ENCODE assay signal across 8 mouse cellular contexts in the genomic region with DNA sequence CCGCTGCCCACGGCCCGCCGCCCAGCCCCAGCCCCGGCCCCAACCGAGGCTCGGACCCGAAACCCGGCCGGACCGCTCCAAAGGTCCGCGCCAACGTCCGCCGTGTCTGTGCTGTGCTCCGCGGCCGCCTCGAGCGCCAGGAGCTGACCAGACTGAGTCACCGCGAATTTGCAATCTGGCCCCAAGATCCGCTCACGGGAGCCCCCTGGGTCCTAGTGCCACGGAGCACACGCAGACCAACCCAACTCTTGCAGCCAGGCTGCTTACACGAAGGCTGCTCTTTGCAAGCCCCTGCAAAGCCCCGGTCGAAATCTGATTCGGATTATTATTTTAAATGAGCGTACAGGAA. TPM values are rescaled to one million over a fixed set of nuclear protein-coding genes. Genes with fewer than 3 reads are reported as not detected.
DNase-seq lines count a peak whose midpoint lies in the region; ATAC-seq and TF ChIP-seq lines count a peak whose summit lies in the region.

No protein-coding gene starts in this region.

- peak overlapping the region; percentile 91 for H3K9ac ChIP-seq in embryonic facial prominence, embryonic 13.5 days
- H3K9ac ChIP-seq in limb, embryonic 14.5 days (ENCODE audit: low read depth, low read length, severe bottlenecking) = peak overlapping the region; percentile 90
- peak overlapping the region; percentile 84 for H3K9ac ChIP-seq in midbrain, postnatal 0 days (replicated peaks; ENCODE audit: low read length, poor library complexity, severe bottlenecking)

- peak; percentile 86 for ATAC-seq in embryonic facial prominence, embryonic 13.5 days (ENCODE audit: insufficient number of reproducible peaks, insufficient read depth, low FRiP score, low TSS enrichment, low read depth)
- ATAC-seq in limb, embryonic 14.5 days (ENCODE audit: low FRiP score, low read depth) = peak; percentile 85
- ATAC-seq in midbrain, postnatal 0 days (ENCODE audit: low FRiP score) = peak; percentile 92

- peaks cover 20% of the 10 kb centered on the region for H3K36me3 ChIP-seq in embryonic facial prominence, embryonic 13.5 days
- peaks cover 29% of the 10 kb centered on the region for H3K36me3 ChIP-seq in limb, embryonic 14.5 days (ENCODE audit: control insufficient read depth, insufficient read depth, low read length)
- no peaks in the 10 kb centered on the region for H3K36me3 ChIP-seq in midbrain, postnatal 0 days (ENCODE audit: insufficient read depth, low read length)

- no peak for TF ChIP-seq POLR2A in limb, embryonic 14.5 days (IDR thresholded peaks at IDR 0.05; ENCODE audit: borderline replicate concordance, extremely low read depth, insufficient read depth, insufficient read length)

- peak overlapping the region; percentile 82 for H3K4me3 ChIP-seq in embryonic facial prominence, embryonic 13.5 days
- H3K4me3 ChIP-seq in limb, embryonic 14.5 days (replicated peaks; ENCODE audit: low read length) = peak overlapping the region; percentile 76
- peak overlapping the region; percentile 76 for H3K4me3 ChIP-seq in midbrain, postnatal 0 days (ENCODE audit: low read depth, low read length)

- H3K27me3 ChIP-seq in embryonic facial prominence, embryonic 13.5 days = no peaks in the 10 kb centered on the region
- no peaks in the 10 kb centered on the region for H3K27me3 ChIP-seq in limb, embryonic 14.5 days (ENCODE audit: control insufficient read depth, insufficient read depth, low read length)
- H3K27me3 ChIP-seq in midbrain, postnatal 0 days (ENCODE audit: insufficient read depth, low read length) = no peaks in the 10 kb centered on the region

- peak overlapping the region; percentile 87 for H3K4me2 ChIP-seq in embryonic facial prominence, embryonic 13.5 days
- H3K4me2 ChIP-seq in limb, embryonic 14.5 days (replicated peaks; ENCODE audit: low read depth, low read length, severe bottlenecking) = peak overlapping the region; percentile 82
- peak overlapping the region; percentile 87 for H3K4me2 ChIP-seq in midbrain, postnatal 0 days (ENCODE audit: low read depth, low read length, poor library complexity, severe bottlenecking)

- H3K4me1 ChIP-seq in embryonic facial prominence, embryonic 13.5 days = peaks cover 35% of the 10 kb centered on the region
- peaks cover 11% of the 10 kb centered on the region for H3K4me1 ChIP-seq in limb, embryonic 14.5 days (ENCODE audit: control insufficient read depth, insufficient read depth, low read length)
- 0 out of 2 replicates have a peak, but pooled peaks cover 3% of the 10 kb centered on the region for H3K4me1 ChIP-seq in midbrain, postnatal 0 days (ENCODE audit: insufficient read depth, low read length)

- TF ChIP-seq CTCF in midbrain, postnatal 0 days (IDR thresholded peaks at IDR 0.05) = peak; percentile 58

- DNase-seq in 3134 (ENCODE audit: extremely low read depth, insufficient read length, low spot score) = peak; percentile 86
- peak; percentile 93 to 94 for DNase-seq in adrenal gland, postnatal 36 days
- peak; percentile 89 for DNase-seq in heart, adult 8-10 months (ENCODE audit: low spot score)
- DNase-seq in kidney, adult 9 months = peak; percentile 80
- peak; percentile 83 for DNase-seq in limb, embryonic 14.5 days (ENCODE audit: low spot score)
- peak; percentile 89 for DNase-seq in midbrain, postnatal 0 days (ENCODE audit: low spot score)
- peak; percentile 64 to 72 for DNase-seq in spleen, postnatal 14 days (ENCODE audit: low spot score in 2 of 2)

- H3K9me3 ChIP-seq in embryonic facial prominence, embryonic 13.5 days = no peaks in the 10 kb centered on the region
- H3K9me3 ChIP-seq in limb, embryonic 14.5 days (ENCODE audit: control insufficient read depth, low read length) = no peaks in the 10 kb centered on the region
- no peaks in the 10 kb centered on the region for H3K9me3 ChIP-seq in midbrain, postnatal 0 days (ENCODE audit: low read length)

- H3K27ac ChIP-seq in embryonic facial prominence, embryonic 13.5 days = peak overlapping the region; percentile 98
- peak overlapping the region; percentile 98 for H3K27ac ChIP-seq in limb, embryonic 14.5 days (replicated peaks; ENCODE audit: low read depth, low read length)
- H3K27ac ChIP-seq in midbrain, postnatal 0 days (ENCODE audit: low read depth, low read length) = peak overlapping the region; percentile 93

- WGBS in embryonic facial prominence, embryonic 13.5 days = under 1% methylated on average over 32 of the region's 32 CpGs
- WGBS in limb, embryonic 14.5 days = under 1% methylated on average over 30 of the region's 32 CpGs
- under 1% methylated on average over 32 of the region's 32 CpGs for WGBS in midbrain, postnatal 0 days

RNA-seq across cellular contexts. Expression of a gene that starts 35.3 kb away (rescaled TPM):
- total RNA-seq in adrenal gland, postnatal 36 days (2021) = 100 to 1,000 TPM; 129 to 141 TPM
- 64.7 and 65.0 TPM in 2 replicates for polyA plus RNA-seq in embryonic facial prominence, embryonic 13.5 days (2015; fragmentation: Nextera tagmentation; extraction: Ambion mirVana)
- 10 to 100 TPM; 60.0 to 73.3 (median 64.3) TPM for total RNA-seq in heart, adult 8-10 months (2022)
- polyA plus RNA-seq in limb, embryonic 14.5 days (2012; rRNA removed) = 43.2 and 49.8 TPM in 2 replicates
- 36.5 and 38.7 TPM in 2 replicates for polyA plus RNA-seq in limb, embryonic 14.5 days (2014; fragmentation: Nextera tagmentation; extraction: Ambion mirVana)
- total RNA-seq in midbrain, postnatal 0 days (2014; rRNA removed) = 78.8 and 85.8 TPM in 2 replicates
- 16.6 and 20.1 TPM in 2 replicates for polyA plus RNA-seq in midbrain, postnatal 0 days (2015; fragmentation: Nextera tagmentation; extraction: Ambion mirVana)

Comparison
In these comparisons a context has a peak if more than half of its experiments do, and no peak if none do; other contexts are left out.
1. Peak in every context shown above with its lines: DNase-seq, ATAC-seq, H3K4me3 ChIP-seq and H3K27ac ChIP-seq.